Mouse (Mus musculus): ENCODE results near the gene Psmd2.

DNA sequence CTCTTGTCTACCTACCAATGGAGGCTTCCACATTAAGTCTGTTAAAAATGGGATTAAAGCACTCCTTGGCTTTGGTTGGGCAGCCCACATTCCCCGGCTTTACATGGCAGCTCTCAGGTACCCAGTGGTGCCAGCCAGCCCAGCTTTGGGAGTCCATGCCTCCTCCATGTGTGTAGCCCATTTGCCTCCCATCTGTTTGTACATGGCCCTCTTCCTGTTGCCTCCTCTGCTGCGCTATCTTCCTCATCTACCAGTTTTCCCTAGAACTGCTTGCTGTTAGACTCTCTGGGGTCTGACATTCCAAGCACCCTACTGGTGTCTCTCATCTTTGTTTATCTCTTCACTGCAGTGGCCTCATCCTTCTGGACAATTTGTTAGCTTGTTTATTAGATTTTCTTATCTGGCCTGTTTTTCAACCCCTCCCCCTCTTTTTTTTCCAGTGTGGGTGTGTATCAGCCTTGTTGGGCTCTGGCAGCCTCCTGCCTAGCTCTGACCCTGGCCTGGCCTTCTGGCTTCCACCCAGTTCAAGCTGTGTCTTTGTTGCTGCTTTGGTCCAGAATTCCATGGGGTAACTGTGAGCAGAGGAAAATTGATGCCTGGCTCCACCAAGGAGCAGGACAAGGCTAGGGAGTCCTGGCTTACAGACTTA is 55.1 kb downstream of the Psmd2 start:
- TF ChIP-seq CTCF (IDR thresholded peaks at IDR 0.05; ENCODE audit: insufficient read depth, low read depth, low read length) (no peak), POLR2A (IDR thresholded peaks at IDR 0.05; ENCODE audit: insufficient read depth, low read depth, low read length) (no peak)

All from olfactory bulb, adult 2 months (tissue).